Mouse (Mus musculus): Measurements from ENCODE around the gene Zfp750. TPM values are rescaled to one million over a fixed set of nuclear protein-coding genes. Genes with fewer than 3 reads are reported as not detected.

Zfp750 gene
- polyA plus RNA-seq, 1 experiment, result 0.06 TPM

- TF ChIP-seq POLR2A (IDR thresholded peaks at IDR 0.05; ENCODE audit: extremely low read depth, insufficient read depth, low read length) (no peak), CTCF (IDR thresholded peaks at IDR 0.05; ENCODE audit: extremely low read depth, insufficient read depth, low read length) (no peak)
- Histone ChIP-seq H3K4me1 (ENCODE audit: control insufficient read depth, insufficient read depth, low read length) (peaks cover 5% of the 10 kb centered on the region), H3K27ac (ENCODE audit: insufficient read depth, low read length) (no peak overlapping the region), H3K4me3 (ENCODE audit: insufficient read depth, low read length) (no peak overlapping the region)
Observed at GRCm38 (mm10) chr11:121552167-121552566, 33.0 kb upstream of the Zfp750 start.

DNA sequence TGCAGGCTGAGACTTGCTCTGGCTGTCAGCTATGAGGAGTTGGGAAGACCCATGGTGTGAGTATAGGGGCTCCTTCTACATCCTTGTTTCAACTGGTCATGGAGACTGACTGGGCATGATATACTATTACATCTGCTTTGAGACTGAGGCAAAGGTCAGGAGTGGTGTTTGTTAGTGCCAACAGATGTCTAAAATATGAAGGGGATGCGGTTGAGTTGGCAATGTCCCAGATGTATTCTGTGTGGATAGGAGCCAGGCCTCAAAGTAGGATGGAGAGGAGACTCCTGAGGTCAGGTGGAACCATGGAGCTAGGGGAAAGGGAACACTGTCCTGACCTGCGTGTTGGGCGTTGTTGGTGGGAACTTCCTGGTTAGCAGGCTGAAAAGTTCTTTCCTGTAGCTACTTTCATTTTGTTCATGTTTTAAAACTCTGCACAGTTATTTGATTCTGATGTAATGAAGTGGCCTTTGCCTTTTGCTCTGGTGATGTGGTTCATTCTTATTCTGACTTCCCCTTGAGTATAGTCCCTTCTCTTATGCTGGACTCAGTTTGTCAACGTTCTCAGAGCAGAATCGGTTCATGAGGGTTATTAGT lies 32.2 kb upstream of the Zfp750 start:
- Histone ChIP-seq H3K27ac (ENCODE audit: insufficient read depth, low read length) (no peak overlapping the region), H3K4me1 (ENCODE audit: control insufficient read depth, insufficient read depth, low read length) (peaks cover 5% of the 10 kb centered on the region)
- TF ChIP-seq CTCF (IDR thresholded peaks at IDR 0.05; ENCODE audit: extremely low read depth, insufficient read depth, low read length) (no peak), POLR2A (IDR thresholded peaks at IDR 0.05; ENCODE audit: extremely low read depth, insufficient read depth, low read length) (no peak)

DNA sequence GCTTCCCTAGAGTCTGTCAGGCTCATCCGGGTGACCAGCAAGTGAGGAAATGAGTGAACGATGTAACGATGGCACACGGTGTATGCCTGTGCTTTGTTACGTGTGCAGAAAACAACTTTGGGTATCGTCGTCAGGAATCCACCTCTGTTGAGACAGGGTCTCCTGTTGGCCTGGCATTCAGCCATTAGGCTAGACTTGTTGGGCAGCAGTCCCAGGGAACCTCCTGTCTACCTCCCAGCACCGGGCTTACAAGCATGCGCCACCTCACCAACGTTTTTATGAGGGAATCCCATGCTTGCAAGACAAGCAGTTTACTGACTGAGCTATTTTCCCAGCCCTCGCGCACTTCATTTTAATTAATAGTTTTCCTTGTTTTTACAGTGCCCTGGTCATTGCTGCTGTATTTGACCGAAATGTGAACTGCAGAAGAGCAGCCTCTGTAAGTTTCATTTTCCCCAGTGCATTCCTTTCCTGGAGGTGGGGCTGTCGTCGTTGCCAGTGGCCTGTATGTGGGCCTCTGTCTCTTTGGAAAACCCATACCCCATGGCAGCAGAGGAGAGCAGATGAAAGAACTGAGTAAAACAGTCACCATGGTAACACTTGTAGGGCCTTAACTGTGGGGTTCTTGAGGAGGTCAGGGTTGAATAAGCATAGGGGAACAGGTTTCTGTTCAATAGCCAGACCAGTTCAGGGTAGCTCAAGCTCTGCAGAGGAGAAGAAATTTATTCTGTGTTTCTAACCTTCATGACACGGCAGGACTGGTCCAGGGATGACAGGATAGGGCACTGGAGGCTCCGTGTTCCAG lies 30.9 kb upstream of the Zfp750 start:
- no peak for TF ChIP-seq CTCF (IDR thresholded peaks at IDR 0.05; ENCODE audit: extremely low read depth, insufficient read depth, low read length)
- H3K4me3 ChIP-seq (ENCODE audit: insufficient read depth, low read length), result no peak overlapping the region
- H3K27ac ChIP-seq (ENCODE audit: insufficient read depth, low read length), result no peak overlapping the region
- peaks cover 5% of the 10 kb centered on the region for H3K4me1 ChIP-seq (ENCODE audit: control insufficient read depth, insufficient read depth, low read length)

More for the DNA sequence above, 32.2 kb upstream of the Zfp750 start:
- H3K4me3 ChIP-seq (ENCODE audit: insufficient read depth, low read length), result no peak overlapping the region

- peaks cover 5% of the 10 kb centered on the region for H3K4me1 ChIP-seq (ENCODE audit: control insufficient read depth, insufficient read depth, low read length)
- no peak for TF ChIP-seq CTCF (IDR thresholded peaks at IDR 0.05; ENCODE audit: extremely low read depth, insufficient read depth, low read length)
- TF ChIP-seq POLR2A (IDR thresholded peaks at IDR 0.05; ENCODE audit: extremely low read depth, insufficient read depth, low read length), result no peak
- H3K4me3 ChIP-seq (ENCODE audit: insufficient read depth, low read length), result no peak overlapping the region
- H3K27ac ChIP-seq (ENCODE audit: insufficient read depth, low read length), result no peak overlapping the region
Observed at GRCm38 (mm10) chr11:121548996-121549842, 30.1 kb upstream of the Zfp750 start.

GRCm38 (mm10) chr11:121547925-121548324 lies 28.8 kb upstream of the Zfp750 start:
- Histone ChIP-seq H3K4me3 (ENCODE audit: insufficient read depth, low read length) (no peak overlapping the region), H3K4me1 (ENCODE audit: control insufficient read depth, insufficient read depth, low read length) (peaks cover 7% of the 10 kb centered on the region), H3K27ac (ENCODE audit: insufficient read depth, low read length) (no peak overlapping the region)
- no peak for TF ChIP-seq POLR2A (IDR thresholded peaks at IDR 0.05; ENCODE audit: extremely low read depth, insufficient read depth, low read length)
- TF ChIP-seq CTCF (IDR thresholded peaks at IDR 0.05; ENCODE audit: extremely low read depth, insufficient read depth, low read length), result no peak

GRCm38 (mm10) chr11:121547234-121547633 lies 28.1 kb upstream of the Zfp750 start:
- TF ChIP-seq POLR2A (IDR thresholded peaks at IDR 0.05; ENCODE audit: extremely low read depth, insufficient read depth, low read length) (no peak), CTCF (IDR thresholded peaks at IDR 0.05; ENCODE audit: extremely low read depth, insufficient read depth, low read length) (no peak)

GRCm38 (mm10) chr11:121545398-121546034 lies 26.4 kb upstream of the Zfp750 start:
- H3K4me3 ChIP-seq (ENCODE audit: insufficient read depth, low read length), result no peak overlapping the region
- H3K4me1 ChIP-seq (ENCODE audit: control insufficient read depth, insufficient read depth, low read length), result peaks cover 7% of the 10 kb centered on the region
- TF ChIP-seq CTCF (IDR thresholded peaks at IDR 0.05; ENCODE audit: extremely low read depth, insufficient read depth, low read length), result no peak
- TF ChIP-seq POLR2A (IDR thresholded peaks at IDR 0.05; ENCODE audit: extremely low read depth, insufficient read depth, low read length), result no peak
- no peak overlapping the region for H3K27ac ChIP-seq (ENCODE audit: insufficient read depth, low read length)

More at GRCm38 (mm10) chr11:121547234-121547633, 28.1 kb upstream of the Zfp750 start:
- no peak overlapping the region for H3K27ac ChIP-seq (ENCODE audit: insufficient read depth, low read length)
- H3K4me1 ChIP-seq (ENCODE audit: control insufficient read depth, insufficient read depth, low read length), result peaks cover 7% of the 10 kb centered on the region
- H3K4me3 ChIP-seq (ENCODE audit: insufficient read depth, low read length), result no peak overlapping the region

- H3K27ac ChIP-seq (ENCODE audit: insufficient read depth, low read length), result no peak overlapping the region; the same call in 1 of the 2 replicates
Observed at GRCm38 (mm10) chr11:121544755-121545397, 25.7 kb upstream of the Zfp750 start.

More at GRCm38 (mm10) chr11:121544755-121545397, 25.7 kb upstream of the Zfp750 start:
- TF ChIP-seq POLR2A (IDR thresholded peaks at IDR 0.05; ENCODE audit: extremely low read depth, insufficient read depth, low read length) (no peak), CTCF (IDR thresholded peaks at IDR 0.05; ENCODE audit: extremely low read depth, insufficient read depth, low read length) (no peak)
- Histone ChIP-seq H3K4me3 (ENCODE audit: insufficient read depth, low read length) (no peak overlapping the region), H3K4me1 (ENCODE audit: control insufficient read depth, insufficient read depth, low read length) (peaks cover 7% of the 10 kb centered on the region)
